In the genomic region with DNA sequence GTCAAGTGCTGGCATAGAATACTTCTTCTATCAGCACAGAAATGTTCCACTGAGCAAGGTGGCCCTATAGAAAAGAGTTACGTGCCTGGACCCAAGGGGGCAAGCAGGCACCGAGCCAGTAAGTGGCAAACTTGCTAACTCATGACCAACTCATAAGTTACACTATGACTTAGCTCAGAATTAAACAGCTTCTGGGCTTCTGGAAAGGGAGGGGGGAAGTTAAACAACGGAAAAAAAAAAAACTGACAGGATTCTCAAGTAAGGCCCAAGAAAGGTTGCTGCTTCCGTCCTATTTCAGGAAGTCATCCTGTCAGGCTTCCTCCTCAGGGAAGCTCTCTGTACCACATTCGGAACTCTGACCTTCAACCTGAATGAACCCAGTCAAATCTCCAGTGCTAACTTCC, we compare ENCODE assay signal across 13 mouse cellular contexts. TPM values are rescaled to one million over a fixed set of nuclear protein-coding genes. Genes with fewer than 3 reads are reported as not detected.
DNase-seq lines count a peak whose midpoint lies in the region; ATAC-seq and TF ChIP-seq lines count a peak whose summit lies in the region.
"Had no signal": no experiment of that assay in that cellular context is flagged by ENCODE, and none has a peak within 500 bp of the region (broad histone marks: within the 10 kb centered on the region; RNA-seq: fewer than 3 reads in every experiment).

No protein-coding gene starts in this region.

- no peak overlapping the region for H3K4me3 ChIP-seq in heart, postnatal 0 days (ENCODE audit: low read depth, low read length)
- H3K4me3 ChIP-seq in liver, postnatal 0 days (ENCODE audit: low read depth, low read length): no peak overlapping the region
- H3K4me3 ChIP-seq: neural tube, embryonic 13.5 days had no signal

- TF ChIP-seq EP300 in heart, postnatal 0 days (IDR thresholded peaks at IDR 0.05; ENCODE audit: low read depth): no peak
- peak; percentile 76 for TF ChIP-seq EP300 in liver, postnatal 0 days (IDR thresholded peaks at IDR 0.05; ENCODE audit: low read depth)

- no peaks in the 10 kb centered on the region for H3K27me3 ChIP-seq in heart, postnatal 0 days (ENCODE audit: control insufficient read depth, insufficient read depth, low read length)
- H3K27me3 ChIP-seq in liver, postnatal 0 days (ENCODE audit: insufficient read depth, low read length): no peaks in the 10 kb centered on the region
- H3K27me3 ChIP-seq: neural tube, embryonic 13.5 days had no signal

- no peak overlapping the region for H3K9ac ChIP-seq in heart, postnatal 0 days (replicated peaks; ENCODE audit: low read depth, low read length)
- H3K9ac ChIP-seq in liver, postnatal 0 days (replicated peaks): no peak overlapping the region
- H3K9ac ChIP-seq: neural tube, embryonic 13.5 days had no signal

- no peak for ATAC-seq in heart, postnatal 0 days (ENCODE audit: insufficient read depth, low read depth)
- ATAC-seq in erythroblast, adult 5-6 weeks (replicated peaks; ENCODE audit: low FRiP score, poor library complexity, severe bottlenecking): peak; percentile 67
- peak; percentile 30 for ATAC-seq in liver, postnatal 0 days
- ATAC-seq: hindbrain, embryonic 16.5 days had no signal

- H3K36me3 ChIP-seq in heart, postnatal 0 days (replicated peaks; ENCODE audit: control insufficient read depth, insufficient read depth, low read length): no peaks in the 10 kb centered on the region
- H3K36me3 ChIP-seq in liver, postnatal 0 days (replicated peaks; ENCODE audit: insufficient read depth, low read length): no peaks in the 10 kb centered on the region
- H3K36me3 ChIP-seq: neural tube, embryonic 13.5 days had no signal

- peaks cover 5% of the 10 kb centered on the region; the same call in 1 of the 2 replicates for H3K4me1 ChIP-seq in heart, postnatal 0 days (ENCODE audit: control insufficient read depth, insufficient read depth)
- peaks cover 53% of the 10 kb centered on the region for H3K4me1 ChIP-seq in liver, postnatal 0 days (ENCODE audit: insufficient read depth)

- H3K4me2 ChIP-seq in heart, postnatal 0 days (ENCODE audit: low read depth, low read length): no peak overlapping the region
- H3K4me2 ChIP-seq in liver, postnatal 0 days (ENCODE audit: low read depth, low read length): peak overlapping the region; percentile 24; the same call in 1 of the 2 replicates
- H3K4me2 ChIP-seq: neural tube, embryonic 13.5 days had no signal

- WGBS in heart, postnatal 0 days: 51% methylated on average over 5 of the region's 5 CpGs
- WGBS in liver, postnatal 0 days (ENCODE audit: insufficient replicate concordance): 39% methylated on average over 5 of the region's 5 CpGs

- DNase-seq in heart, postnatal 0 days (ENCODE audit: low spot score): peak; percentile 21
- DNase-seq in heart, adult 11 months: no peak
- DNase-seq in 416B (ENCODE audit: low read depth): peak; percentile 70
- no peak for DNase-seq in liver, postnatal 0 days
- DNase-seq in layer of hippocampus, adult 9-11 months: no peak
- DNase-seq in kidney, postnatal 4 days: no peak
- DNase-seq in cerebellum, adult 11-12 months: no peak
- DNase-seq: B cell, adult 2 months; cerebellum, adult 11 months; kidney, adult 8-10 months had no signal

- no peak for TF ChIP-seq CTCF in heart, postnatal 0 days (IDR thresholded peaks at IDR 0.05; ENCODE audit: low read depth)
- 0 out of 2 replicates have a peak, but pooled peaks have one; percentile 4 for TF ChIP-seq CTCF in liver, postnatal 0 days (IDR thresholded peaks at IDR 0.05; ENCODE audit: low read depth)

- H3K9me3 ChIP-seq in heart, postnatal 0 days (replicated peaks; ENCODE audit: control insufficient read depth, low read length): no peaks in the 10 kb centered on the region
- H3K9me3 ChIP-seq in liver, postnatal 0 days (ENCODE audit: low read length): no peaks in the 10 kb centered on the region
- H3K9me3 ChIP-seq: neural tube, embryonic 13.5 days had no signal

- no peak overlapping the region for H3K27ac ChIP-seq in heart, postnatal 0 days (ENCODE audit: low read depth)
- peak overlapping the region; percentile 77 for H3K27ac ChIP-seq in liver, postnatal 0 days (ENCODE audit: low read depth)
- H3K27ac ChIP-seq: neural tube, embryonic 13.5 days had no signal

RNA-seq across cellular contexts. Expression of gene Plxnc1, which starts 31.3 kb away (rescaled TPM):
- 4.5 and 9.4 TPM in 2 replicates for total RNA-seq in heart, postnatal 0 days (2014; rRNA removed; ENCODE audit: low replicate concordance)
- polyA plus RNA-seq in heart, postnatal 0 days (2015; fragmentation: Nextera tagmentation; extraction: Ambion mirVana): 1.4 and 1.5 TPM in 2 replicates
- 16.9 and 19.0 TPM in 2 replicates for total RNA-seq in erythroblast, adult 5-6 weeks (2015; ENCODE audit: low replicate concordance)
- total RNA-seq in erythroblast, adult 5-6 weeks (2017; ENCODE audit: low replicate concordance): 18.7 and 40.6 TPM in 2 replicates
- polyA plus RNA-seq in liver, postnatal 0 days (2015; fragmentation: Nextera tagmentation; extraction: Ambion mirVana): 2.7 and 2.8 TPM in 2 replicates

Comparison
In these comparisons a context has a peak if more than half of its experiments do, and no peak if none do; other contexts are left out.
1. DNase-seq: peak in heart, postnatal 0 days (single experiment) and 416B (single experiment); none in heart, adult 11 months (single experiment), liver, postnatal 0 days (single experiment), layer of hippocampus, adult 9-11 months (single experiment), kidney, postnatal 4 days (0 of 2) and cerebellum, adult 11-12 months (single experiment).